Mouse (Mus musculus): ENCODE data around the gene Gm10271. TPM values are rescaled to one million over a fixed set of nuclear protein-coding genes. Genes with fewer than 3 reads are reported as not detected.

The Gm10271 gene
- polyA plus RNA-seq, 1 experiment, result not detected

GRCm38 (mm10) chr10:116980888-116981287 is 8.5 kb upstream of the Gm10271 start:
- TF ChIP-seq CTCF (IDR thresholded peaks at IDR 0.05; ENCODE audit: extremely low read depth, insufficient read depth, low read length), result peak; percentile 36
- TF ChIP-seq POLR2A (IDR thresholded peaks at IDR 0.05; ENCODE audit: extremely low read depth, insufficient read depth, low read length), result no peak
- Histone ChIP-seq H3K4me1 (ENCODE audit: control insufficient read depth, insufficient read depth, low read length) (no peaks in the 10 kb centered on the region), H3K27ac (ENCODE audit: insufficient read depth, low read length) (no peak overlapping the region), H3K4me3 (ENCODE audit: insufficient read depth, low read length) (no peak overlapping the region)

GRCm38 (mm10) chr10:116980273-116980672 is 7.9 kb upstream of the Gm10271 start:
- no peak for TF ChIP-seq CTCF (IDR thresholded peaks at IDR 0.05; ENCODE audit: extremely low read depth, insufficient read depth, low read length)
- TF ChIP-seq POLR2A (IDR thresholded peaks at IDR 0.05; ENCODE audit: extremely low read depth, insufficient read depth, low read length), result no peak
- H3K4me3 ChIP-seq (ENCODE audit: insufficient read depth, low read length), result no peak overlapping the region
- H3K4me1 ChIP-seq (ENCODE audit: control insufficient read depth, insufficient read depth, low read length), result no peaks in the 10 kb centered on the region
- H3K27ac ChIP-seq (ENCODE audit: insufficient read depth, low read length), result no peak overlapping the region

GRCm38 (mm10) chr10:116978841-116979240 is 6.4 kb upstream of the Gm10271 start:
- TF ChIP-seq POLR2A (IDR thresholded peaks at IDR 0.05; ENCODE audit: extremely low read depth, insufficient read depth, low read length) (no peak), CTCF (IDR thresholded peaks at IDR 0.05; ENCODE audit: extremely low read depth, insufficient read depth, low read length) (no peak)
- H3K4me3 ChIP-seq (ENCODE audit: insufficient read depth, low read length), result no peak overlapping the region
- no peaks in the 10 kb centered on the region for H3K4me1 ChIP-seq (ENCODE audit: control insufficient read depth, insufficient read depth, low read length)
- H3K27ac ChIP-seq (ENCODE audit: insufficient read depth, low read length), result no peak overlapping the region

DNA sequence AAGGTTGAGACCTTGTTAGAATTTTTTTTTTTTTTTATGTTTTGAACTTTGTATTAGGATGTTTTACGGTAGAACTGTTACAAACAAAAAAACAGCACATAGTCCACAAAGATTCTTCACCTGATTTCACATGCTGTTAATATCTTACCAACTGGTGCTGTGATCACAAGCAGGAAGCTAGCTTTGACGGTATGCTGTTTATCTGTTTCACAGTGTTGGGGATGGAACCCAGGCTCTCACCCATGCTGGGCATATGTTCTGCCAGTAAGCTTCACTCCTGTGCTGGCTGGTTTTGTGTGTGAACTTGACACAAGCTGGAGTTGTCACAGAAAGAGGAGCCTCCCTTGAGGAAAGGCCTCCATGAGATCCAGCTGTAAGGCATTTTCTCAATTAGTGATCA is 5.4 kb upstream of the Gm10271 start:
- Histone ChIP-seq H3K27ac (ENCODE audit: insufficient read depth, low read length) (no peak overlapping the region), H3K4me3 (ENCODE audit: insufficient read depth, low read length) (no peak overlapping the region), H3K4me1 (ENCODE audit: control insufficient read depth, insufficient read depth, low read length) (no peaks in the 10 kb centered on the region)
- TF ChIP-seq POLR2A (IDR thresholded peaks at IDR 0.05; ENCODE audit: extremely low read depth, insufficient read depth, low read length) (no peak), CTCF (IDR thresholded peaks at IDR 0.05; ENCODE audit: extremely low read depth, insufficient read depth, low read length) (no peak)

DNA sequence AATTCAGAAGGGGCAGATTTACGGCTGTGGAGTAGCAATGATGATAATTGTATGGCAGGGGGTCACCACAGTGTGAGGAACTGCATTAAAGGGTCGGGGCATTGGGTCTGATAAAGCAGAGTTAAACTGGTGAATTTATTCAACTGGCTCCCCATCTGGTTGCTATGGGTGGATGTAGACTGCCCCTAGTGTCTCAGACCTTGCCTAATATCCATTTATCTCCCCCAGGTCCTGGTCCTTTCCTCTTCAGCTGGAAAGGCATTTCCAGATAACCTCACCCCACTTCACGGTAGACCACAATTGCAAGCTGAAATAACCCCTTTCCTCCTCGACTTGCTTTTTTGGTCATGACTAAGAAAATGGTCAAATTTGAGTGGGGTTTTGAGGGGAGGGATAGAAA is 5.0 kb upstream of the Gm10271 start:
- TF ChIP-seq POLR2A (IDR thresholded peaks at IDR 0.05; ENCODE audit: extremely low read depth, insufficient read depth, low read length) (no peak), CTCF (IDR thresholded peaks at IDR 0.05; ENCODE audit: extremely low read depth, insufficient read depth, low read length) (no peak)
- Histone ChIP-seq H3K4me1 (ENCODE audit: control insufficient read depth, insufficient read depth, low read length) (no peaks in the 10 kb centered on the region), H3K4me3 (ENCODE audit: insufficient read depth, low read length) (no peak overlapping the region), H3K27ac (ENCODE audit: insufficient read depth, low read length) (no peak overlapping the region)

GRCm38 (mm10) chr10:116968741-116969140 is 3.7 kb downstream of the Gm10271 start:
- Histone ChIP-seq H3K4me1 (ENCODE audit: control insufficient read depth, insufficient read depth, low read length) (no peaks in the 10 kb centered on the region), H3K27ac (ENCODE audit: insufficient read depth, low read length) (no peak overlapping the region), H3K4me3 (ENCODE audit: insufficient read depth, low read length) (no peak overlapping the region)
- no peak for TF ChIP-seq POLR2A (IDR thresholded peaks at IDR 0.05; ENCODE audit: extremely low read depth, insufficient read depth, low read length)
- TF ChIP-seq CTCF (IDR thresholded peaks at IDR 0.05; ENCODE audit: extremely low read depth, insufficient read depth, low read length), result no peak

- no peak overlapping the region for H3K27ac ChIP-seq (ENCODE audit: insufficient read depth, low read length)
- H3K4me3 ChIP-seq (ENCODE audit: insufficient read depth, low read length), result no peak overlapping the region
- H3K4me1 ChIP-seq (ENCODE audit: control insufficient read depth, insufficient read depth, low read length), result no peaks in the 10 kb centered on the region
- no peak for TF ChIP-seq POLR2A (IDR thresholded peaks at IDR 0.05; ENCODE audit: extremely low read depth, insufficient read depth, low read length)
- no peak for TF ChIP-seq CTCF (IDR thresholded peaks at IDR 0.05; ENCODE audit: extremely low read depth, insufficient read depth, low read length)
These were observed 6.3 kb downstream of the Gm10271 start for GRCm38 (mm10) chr10:116966065-116966464.

- Histone ChIP-seq H3K27ac (ENCODE audit: insufficient read depth, low read length) (no peak overlapping the region), H3K4me3 (ENCODE audit: insufficient read depth, low read length) (no peak overlapping the region), H3K4me1 (ENCODE audit: control insufficient read depth, insufficient read depth, low read length) (no peaks in the 10 kb centered on the region)
- TF ChIP-seq CTCF (IDR thresholded peaks at IDR 0.05; ENCODE audit: extremely low read depth, insufficient read depth, low read length) (no peak), POLR2A (IDR thresholded peaks at IDR 0.05; ENCODE audit: extremely low read depth, insufficient read depth, low read length) (no peak)
These were observed 7.1 kb downstream of the Gm10271 start for GRCm38 (mm10) chr10:116965297-116965696.

GRCm38 (mm10) chr10:116964571-116964970 is 7.8 kb downstream of the Gm10271 start:
- H3K4me1 ChIP-seq (ENCODE audit: control insufficient read depth, insufficient read depth, low read length), result no peaks in the 10 kb centered on the region
- H3K4me3 ChIP-seq (ENCODE audit: insufficient read depth, low read length), result no peak overlapping the region
- TF ChIP-seq POLR2A (IDR thresholded peaks at IDR 0.05; ENCODE audit: extremely low read depth, insufficient read depth, low read length) (no peak), CTCF (IDR thresholded peaks at IDR 0.05; ENCODE audit: extremely low read depth, insufficient read depth, low read length) (no peak)
- H3K27ac ChIP-seq (ENCODE audit: insufficient read depth, low read length), result no peak overlapping the region

DNA sequence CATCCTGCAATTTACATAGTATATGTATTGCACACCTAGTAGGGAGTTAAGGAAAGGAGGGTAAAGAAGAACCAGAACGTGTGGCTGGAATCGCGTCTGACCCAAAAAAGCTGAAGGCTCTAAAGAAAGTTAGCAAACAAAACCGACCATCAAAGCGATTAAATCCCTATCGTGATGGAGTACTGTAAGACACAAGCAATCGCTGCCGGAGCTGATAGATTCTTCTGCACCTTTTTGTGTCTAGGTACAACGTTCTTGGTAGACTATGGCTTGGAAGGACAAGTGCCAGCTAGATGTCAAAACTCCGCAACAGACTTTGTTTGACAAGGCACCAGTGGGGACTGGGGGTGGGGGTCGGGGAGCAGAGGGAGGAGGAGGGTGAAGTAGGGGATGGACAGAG is 8.3 kb downstream of the Gm10271 start:
- Histone ChIP-seq H3K4me1 (ENCODE audit: control insufficient read depth, insufficient read depth, low read length) (no peaks in the 10 kb centered on the region), H3K4me3 (ENCODE audit: insufficient read depth, low read length) (no peak overlapping the region), H3K27ac (ENCODE audit: insufficient read depth, low read length) (no peak overlapping the region)
- TF ChIP-seq CTCF (IDR thresholded peaks at IDR 0.05; ENCODE audit: extremely low read depth, insufficient read depth, low read length) (no peak), POLR2A (IDR thresholded peaks at IDR 0.05; ENCODE audit: extremely low read depth, insufficient read depth, low read length) (no peak)
